Mouse (Mus musculus): ENCODE measurements around the gene Fmnl1.
"Not testable (repeated sequence)": the region's sequence is repeated elsewhere in the genome, so short reads cannot be mapped to it uniquely, and the experiment has no call there.

Gene Fmnl1

GRCm38 (mm10) chr11:103221437-103221836, 50.5 kb downstream of the Fmnl1 start:
- DNase-seq (ENCODE audit: low spot score in 2 of 2): no peak

- not testable (repeated sequence) for DNase-seq (ENCODE audit: low spot score in 2 of 2)
Observed at GRCm38 (mm10) chr11:103222718-103223117, 51.8 kb downstream of the Fmnl1 start.

DNA sequence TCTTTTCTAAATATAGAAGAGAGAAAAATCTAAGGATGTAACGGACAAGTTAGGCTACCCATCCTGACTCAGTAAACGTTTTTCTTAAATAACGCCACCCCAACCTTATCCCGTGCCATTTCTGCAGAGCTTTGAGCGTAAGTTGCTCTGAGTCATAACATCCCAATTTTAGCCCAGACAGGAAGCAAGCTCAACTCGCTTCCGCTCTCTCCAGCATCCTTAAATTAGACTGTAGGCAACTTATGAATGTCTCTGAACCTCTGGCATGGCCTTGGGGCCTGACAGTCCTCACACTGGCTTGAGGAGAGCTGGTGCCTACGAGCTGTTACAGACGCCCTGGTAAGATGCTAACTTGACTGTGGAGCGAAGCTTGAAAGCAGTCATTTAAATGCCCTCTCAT, 52.5 kb downstream of the Fmnl1 start:
- no peak for DNase-seq (ENCODE audit: low spot score in 2 of 2)

GRCm38 (mm10) chr11:103223951-103224456, 53.1 kb downstream of the Fmnl1 start:
- no peak for DNase-seq (ENCODE audit: low spot score in 2 of 2)

DNA sequence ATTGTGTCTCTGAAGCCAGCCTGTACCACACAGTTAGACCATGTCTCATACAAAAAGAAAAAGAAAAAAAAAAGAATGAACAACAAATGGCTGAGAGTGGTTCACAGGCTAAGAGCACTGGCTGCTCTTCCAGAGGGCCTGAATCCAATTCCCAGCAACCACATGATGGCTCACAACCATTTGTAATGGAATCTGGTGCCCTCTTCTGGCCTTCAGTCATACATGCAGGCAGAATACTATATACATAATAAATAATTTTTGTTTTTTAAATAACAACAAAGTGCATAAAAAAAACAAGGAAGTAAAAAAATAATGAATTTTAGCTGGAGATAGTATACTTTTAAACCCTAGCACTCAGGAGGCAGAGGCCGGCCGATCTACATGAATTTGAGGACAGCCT, 58.7 kb downstream of the Fmnl1 start:
- DNase-seq (ENCODE audit: low spot score in 2 of 2): no peak

DNA sequence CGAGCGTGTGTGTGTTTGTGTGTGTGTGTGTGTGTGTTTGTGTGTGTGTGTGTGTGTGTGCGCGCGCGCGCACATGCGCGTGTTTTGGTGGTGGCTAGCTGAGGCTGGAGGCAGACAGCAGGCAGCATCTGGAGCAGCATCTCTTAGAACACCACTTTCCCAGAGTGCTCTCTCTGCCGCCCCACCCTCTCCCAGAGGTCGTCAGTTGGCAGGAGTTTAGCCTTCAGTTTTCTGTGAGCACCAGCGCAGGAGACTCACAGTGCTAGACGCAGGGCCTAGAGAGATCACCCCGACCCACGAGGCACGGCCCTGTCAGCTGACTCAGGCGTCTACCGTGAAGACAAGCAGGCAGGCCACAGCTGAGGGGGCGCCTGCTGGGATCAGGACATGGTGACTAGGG, 59.7 kb downstream of the Fmnl1 start:
- DNase-seq (ENCODE audit: low spot score in 2 of 2): no peak

GRCm38 (mm10) chr11:103231367-103231766, 60.5 kb downstream of the Fmnl1 start:
- DNase-seq (ENCODE audit: low spot score in 2 of 2): no peak

DNA sequence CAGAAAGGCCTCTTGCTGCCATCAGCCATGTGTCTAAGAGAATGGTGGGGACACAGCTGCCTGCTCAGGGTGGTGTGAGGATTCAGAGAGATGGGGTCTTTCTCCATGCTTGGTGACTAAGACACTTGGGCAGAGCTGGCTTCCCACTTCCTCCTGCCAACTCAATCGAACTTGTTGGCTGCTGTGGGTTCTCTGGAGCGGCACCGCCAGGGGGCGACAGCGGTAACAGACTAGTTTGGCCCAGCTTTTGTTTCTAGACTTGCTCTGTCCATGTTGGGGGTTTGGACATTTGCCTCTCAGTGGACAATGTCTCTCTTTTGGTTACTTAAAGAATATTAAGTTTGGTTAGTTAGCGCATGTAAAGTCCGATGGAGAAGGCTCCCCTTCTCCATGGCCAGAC, 62.1 kb downstream of the Fmnl1 start:
- DNase-seq (ENCODE audit: low spot score in 2 of 2): peak; percentile 56 to 75

DNA sequence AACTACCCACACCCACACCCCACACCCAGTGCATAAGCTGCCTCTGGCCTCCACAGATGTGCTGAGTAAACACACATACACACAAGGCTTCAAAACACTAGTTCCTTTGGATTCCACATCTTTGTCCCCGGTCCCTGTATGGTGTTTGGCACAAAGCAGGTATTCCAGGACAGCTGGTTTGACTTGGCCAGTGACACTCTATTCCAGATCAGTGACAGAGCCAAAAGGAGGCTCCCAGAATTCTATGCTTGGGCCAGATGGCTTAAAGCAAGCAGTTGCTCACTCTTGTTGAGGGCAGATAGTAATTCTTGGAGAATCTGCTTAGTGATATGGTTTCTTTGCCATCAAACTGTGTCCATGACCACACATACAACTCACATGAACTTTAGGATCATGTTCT, 63.5 kb downstream of the Fmnl1 start:
- DNase-seq (ENCODE audit: low spot score in 2 of 2): no peak

DNA sequence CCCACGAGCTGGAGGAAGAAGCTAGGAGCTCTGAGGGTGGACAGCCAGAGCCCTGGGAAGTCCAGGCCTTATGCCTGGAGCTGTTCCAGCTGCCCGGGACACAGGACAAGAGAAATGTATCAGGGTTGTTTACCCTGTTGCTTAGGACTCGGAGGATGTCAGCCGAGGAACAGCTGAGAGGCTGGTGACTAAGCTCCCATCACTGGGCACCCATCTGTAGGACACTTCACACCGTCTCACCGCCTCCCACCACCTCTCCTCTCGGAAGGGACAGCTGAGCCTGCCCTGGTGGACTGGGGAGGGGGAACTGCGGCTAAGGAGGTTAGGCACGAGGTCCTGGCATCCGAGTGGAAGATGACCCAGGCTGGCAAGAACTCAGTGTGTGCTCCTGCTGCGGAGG, 64.8 kb downstream of the Fmnl1 start:
- DNase-seq (ENCODE audit: low spot score in 2 of 2): no peak

GRCm38 (mm10) chr11:103236431-103236830, 65.5 kb downstream of the Fmnl1 start:
- DNase-seq (ENCODE audit: low spot score in 2 of 2): no peak

GRCm38 (mm10) chr11:103236903-103237302, 66.0 kb downstream of the Fmnl1 start:
- no peak for DNase-seq (ENCODE audit: low spot score in 2 of 2)

DNA sequence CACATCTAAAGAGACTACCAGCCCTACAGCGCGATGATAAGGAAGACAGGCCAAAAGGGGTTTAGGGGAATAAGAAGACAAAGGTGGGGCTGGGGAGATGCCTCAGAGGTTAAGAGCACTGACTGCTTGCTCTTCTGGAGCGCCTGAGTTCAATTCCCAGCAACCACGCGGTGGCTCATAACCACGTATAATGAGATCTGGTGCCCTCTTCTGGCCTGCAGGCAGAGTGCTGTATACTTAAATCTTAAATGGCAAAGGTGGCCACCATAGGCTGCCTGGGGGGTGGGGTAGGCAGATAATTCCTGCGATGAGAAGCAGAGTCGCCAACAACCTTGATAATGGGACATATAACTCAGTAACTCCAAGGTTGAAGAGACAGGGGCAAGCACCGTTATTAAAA, 66.8 kb downstream of the Fmnl1 start:
- no peak for DNase-seq (ENCODE audit: low spot score in 2 of 2)

DNA sequence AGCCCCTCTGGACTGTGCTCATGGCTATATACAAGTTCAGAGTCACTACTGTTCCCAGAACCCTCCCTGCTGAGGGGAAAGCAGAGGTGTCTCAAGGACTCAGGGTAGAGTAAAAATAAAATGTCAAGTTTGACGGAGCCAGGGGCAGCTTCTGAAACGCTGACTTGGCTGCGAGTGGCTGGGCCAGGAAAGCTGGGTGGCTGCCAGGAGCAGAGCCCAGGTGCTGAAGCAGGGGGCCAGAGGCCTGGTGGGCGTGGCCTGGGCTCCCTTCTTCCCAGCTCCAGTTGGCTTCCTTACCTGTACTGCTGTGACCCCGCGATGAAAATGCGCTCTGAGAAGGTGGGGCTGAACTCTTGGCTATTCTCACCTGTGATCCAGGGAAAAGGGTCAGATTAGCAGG, 69.8 kb downstream of the Fmnl1 start:
- no peak for DNase-seq (ENCODE audit: low spot score in 2 of 2)

DNA sequence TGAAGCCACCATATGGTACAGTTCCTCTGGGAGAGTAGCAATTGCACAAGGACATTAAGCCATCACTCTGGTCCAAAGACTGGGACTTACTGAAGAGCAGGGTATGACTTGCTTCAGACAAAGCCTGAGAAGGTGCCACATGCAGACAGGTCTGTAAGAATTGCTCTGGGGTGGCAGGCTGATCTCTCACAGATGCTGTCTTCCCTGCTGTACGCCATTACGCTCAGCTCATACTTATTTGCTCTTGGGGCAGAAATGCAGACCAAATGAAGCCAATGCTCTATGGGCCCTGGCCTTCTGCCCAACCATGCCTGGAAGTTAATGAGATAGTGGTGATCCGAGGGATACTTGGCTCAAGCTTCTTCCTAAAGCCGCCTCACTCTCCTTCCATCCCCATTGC, 73.9 kb downstream of the Fmnl1 start:
- no peak for DNase-seq (ENCODE audit: low spot score in 2 of 2)

- DNase-seq (ENCODE audit: low spot score in 2 of 2): peak in 1 of 2 experiments; percentile 66
Observed at GRCm38 (mm10) chr11:103246081-103246730, 75.3 kb downstream of the Fmnl1 start.

DNA sequence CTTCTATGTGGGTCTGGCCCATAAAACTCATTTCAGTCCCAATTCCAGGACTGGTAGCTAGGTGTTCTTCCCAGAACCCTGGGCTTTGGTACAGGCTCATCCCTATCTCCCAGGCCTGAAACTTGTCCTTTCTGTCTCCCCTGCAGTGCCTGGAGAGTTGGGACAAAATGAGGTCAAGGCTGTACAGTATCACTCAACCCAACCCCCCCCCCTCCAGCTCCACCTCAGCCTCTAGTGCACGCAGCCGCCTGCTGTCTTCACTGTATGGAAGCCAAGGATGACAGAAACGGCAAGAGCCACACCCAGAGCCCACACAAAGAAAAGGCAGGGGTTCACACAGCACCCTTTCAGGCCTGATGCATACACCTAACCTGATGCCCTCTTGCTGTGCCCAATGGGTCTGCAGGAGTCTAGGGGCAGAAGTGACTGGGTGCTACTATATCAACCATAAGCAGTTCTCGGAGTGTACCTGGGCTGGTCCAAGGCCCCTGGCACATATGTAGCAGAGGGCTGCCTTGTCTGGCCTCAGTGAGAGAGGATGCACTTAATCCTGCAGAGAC, 75.9 kb downstream of the Fmnl1 start:
- no peak for DNase-seq (ENCODE audit: low spot score in 2 of 2)

- peak; percentile 72 to 75 for DNase-seq (ENCODE audit: low spot score in 2 of 2)
Observed at GRCm38 (mm10) chr11:103247504-103248177, 76.7 kb downstream of the Fmnl1 start.
